Mouse (Mus musculus): Measurements from ENCODE around the gene Zfp507.

DNA sequence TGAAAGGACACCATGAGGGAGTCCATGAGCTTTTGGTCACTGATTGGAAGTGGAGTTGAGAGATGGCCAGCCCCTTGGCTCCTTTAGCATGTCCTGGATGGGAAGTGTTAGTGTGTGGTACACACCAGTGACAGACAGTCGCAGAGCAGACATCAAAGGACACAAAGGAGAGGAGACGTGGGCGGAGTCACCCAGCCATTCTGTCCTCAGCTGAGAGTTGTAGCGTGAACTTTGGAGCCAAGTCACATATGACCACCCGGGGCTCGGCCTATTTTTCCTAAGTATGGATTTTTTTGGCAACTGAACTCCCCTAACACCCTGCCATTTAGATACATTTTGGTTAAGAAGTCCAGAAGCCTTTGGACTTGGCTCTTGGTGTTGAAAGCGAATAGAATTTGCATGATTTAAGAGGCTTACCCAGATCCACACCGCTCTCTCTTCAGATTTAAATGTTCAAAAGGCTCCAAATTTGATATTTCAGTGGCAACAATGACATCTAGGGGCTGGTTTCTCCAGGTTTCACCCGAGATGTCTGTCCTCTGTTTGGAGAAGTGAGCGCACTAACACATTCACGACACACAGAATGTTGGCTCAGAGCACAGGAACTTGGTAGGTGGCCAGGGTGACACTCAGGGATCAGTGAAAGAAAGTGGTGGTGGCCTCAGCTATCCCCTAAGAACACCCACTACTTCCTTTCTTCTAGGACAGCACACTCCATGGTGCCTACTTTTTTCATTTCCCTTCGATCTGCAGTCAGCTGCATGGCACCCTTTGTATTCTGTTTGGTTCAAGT, 12.2 kb upstream of the Zfp507 start:
- TF ChIP-seq CTCF (conservative IDR thresholded peaks at IDR 0.05; ENCODE audit: low read length) (no peak), POU5F1 (IDR thresholded peaks at IDR 0.05; ENCODE audit: borderline replicate concordance, low read length) (no peak), NANOG (IDR thresholded peaks at IDR 0.05; ENCODE audit: borderline replicate concordance, low read length) (no peak)
